Mouse (Mus musculus): ENCODE data around the gene Hip1. TPM values are rescaled to one million over a fixed set of nuclear protein-coding genes. Genes with fewer than 3 reads are reported as not detected.

Hip1 gene
- polyA plus RNA-seq, 1 experiment from 2014 or later: 32.3 TPM

- WGBS: 79% methylated on average over 3 of the region's 3 CpGs
- Histone ChIP-seq H3K4me1 (no peaks in the 10 kb centered on the region), H3K27me3 (no peaks in the 10 kb centered on the region), H3K4me2 (no peak overlapping the region), H3K9me3 (replicated peaks) (no peaks in the 10 kb centered on the region), H3K9ac (no peak overlapping the region), H3K4me3 (no peak overlapping the region), H3K27ac (no peak overlapping the region), H3K36me3 (ENCODE audit: poor library complexity, severe bottlenecking) (no peaks in the 10 kb centered on the region)
- ATAC-seq: no peak
Measured at GRCm38 (mm10) chr5:135557671-135558070, 12.8 kb upstream of the Hip1 start.

- WGBS: 46% methylated on average over 4 of the region's 4 CpGs
- no peak overlapping the region for H3K4me3 ChIP-seq
- no peak for ATAC-seq
- H3K4me1 ChIP-seq: no peaks in the 10 kb centered on the region
- H3K9ac ChIP-seq: no peak overlapping the region
- no peaks in the 10 kb centered on the region for H3K27me3 ChIP-seq
- no peak overlapping the region for H3K4me2 ChIP-seq
- no peaks in the 10 kb centered on the region for H3K36me3 ChIP-seq (ENCODE audit: poor library complexity, severe bottlenecking)
- H3K9me3 ChIP-seq (replicated peaks): no peaks in the 10 kb centered on the region
- no peak overlapping the region for H3K27ac ChIP-seq
Measured at GRCm38 (mm10) chr5:135557051-135557450, 12.1 kb upstream of the Hip1 start.

DNA sequence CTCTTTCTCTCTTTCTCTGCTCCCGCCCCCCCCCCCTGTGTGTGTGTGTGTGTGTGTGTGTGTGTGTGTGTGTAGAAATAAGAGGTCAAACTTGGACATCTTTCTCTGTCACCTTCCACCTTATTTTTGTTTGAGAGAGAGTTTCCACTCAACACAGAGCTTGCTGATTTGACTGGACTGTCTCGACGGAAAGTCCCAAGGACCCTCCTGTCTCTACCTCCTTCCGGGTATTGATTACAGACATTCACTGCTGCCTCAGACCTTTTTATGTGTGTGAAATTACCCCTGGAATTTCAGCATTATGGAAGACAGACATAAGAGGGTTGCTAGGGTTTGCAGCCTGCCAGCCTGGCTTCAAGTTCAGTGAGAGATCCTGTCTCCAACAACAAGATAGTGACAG is 11.3 kb upstream of the Hip1 start:
- 95% methylated on average over 3 of the region's 4 CpGs for WGBS
- ATAC-seq: no peak

DNA sequence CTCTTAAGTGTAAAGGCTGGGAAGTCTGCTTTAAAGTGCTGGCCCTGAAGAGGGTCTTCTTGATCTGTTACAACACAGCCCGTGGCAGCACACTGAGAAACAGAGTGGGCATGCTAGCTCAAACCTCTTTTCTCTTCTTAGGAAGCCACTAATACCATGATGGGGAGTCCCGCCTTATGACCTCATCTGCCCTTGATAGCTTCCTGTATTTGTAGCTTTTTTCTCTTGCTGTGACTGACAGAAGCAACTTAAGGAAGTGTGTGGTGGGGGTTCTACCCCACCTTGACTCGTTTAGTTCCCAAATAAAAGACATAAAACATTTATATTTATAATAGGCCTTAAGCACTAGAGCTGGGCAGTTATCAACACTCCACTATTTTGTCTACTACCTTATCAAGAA is 6.7 kb upstream of the Hip1 start:
- Histone ChIP-seq H3K4me2 (no peak overlapping the region), H3K4me1 (no peaks in the 10 kb centered on the region), H3K27ac (no peak overlapping the region), H3K27me3 (no peaks in the 10 kb centered on the region), H3K4me3 (no peak overlapping the region), H3K36me3 (ENCODE audit: poor library complexity, severe bottlenecking) (no peaks in the 10 kb centered on the region), H3K9me3 (replicated peaks) (no peaks in the 10 kb centered on the region), H3K9ac (no peak overlapping the region)
- no peak for ATAC-seq
- 80% methylated on average over 3 of the region's 3 CpGs for WGBS

More for the DNA sequence above, 11.3 kb upstream of the Hip1 start:
- Histone ChIP-seq H3K4me2 (no peak overlapping the region), H3K4me1 (no peaks in the 10 kb centered on the region), H3K27me3 (no peaks in the 10 kb centered on the region), H3K4me3 (no peak overlapping the region), H3K9me3 (replicated peaks) (no peaks in the 10 kb centered on the region), H3K36me3 (ENCODE audit: poor library complexity, severe bottlenecking) (no peaks in the 10 kb centered on the region), H3K9ac (no peak overlapping the region), H3K27ac (no peak overlapping the region)

GRCm38 (mm10) chr5:135550910-135551309 is 6.0 kb upstream of the Hip1 start:
- Histone ChIP-seq H3K36me3 (ENCODE audit: poor library complexity, severe bottlenecking) (no peaks in the 10 kb centered on the region), H3K9me3 (replicated peaks) (no peaks in the 10 kb centered on the region), H3K27me3 (no peaks in the 10 kb centered on the region), H3K4me2 (no peak overlapping the region), H3K4me3 (no peak overlapping the region), H3K4me1 (no peaks in the 10 kb centered on the region), H3K27ac (no peak overlapping the region), H3K9ac (no peak overlapping the region)
- WGBS: 30% methylated on average over 3 of the region's 3 CpGs
- no peak for ATAC-seq

DNA sequence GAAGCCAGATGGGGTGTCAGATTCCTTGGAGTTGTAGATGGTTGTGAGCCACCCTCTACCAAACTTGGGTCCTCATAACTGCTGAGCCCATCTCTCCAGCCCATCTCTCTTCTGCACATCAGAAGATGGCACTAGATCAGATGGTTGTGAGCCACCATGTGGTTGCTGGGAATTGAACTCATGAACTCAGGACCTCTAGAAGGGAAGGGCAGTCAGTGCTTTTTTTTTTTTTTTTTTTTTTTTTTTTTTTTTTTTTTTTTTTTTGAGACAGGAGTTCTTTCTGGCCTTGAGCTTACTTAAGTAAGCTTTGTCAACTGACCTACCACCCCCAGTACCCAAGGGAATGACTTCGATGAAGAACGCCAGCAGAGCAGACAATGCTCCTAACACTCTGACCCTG is 3.1 kb upstream of the Hip1 start:
- Histone ChIP-seq H3K4me1 (peaks cover 11% of the 10 kb centered on the region), H3K36me3 (ENCODE audit: poor library complexity, severe bottlenecking) (no peaks in the 10 kb centered on the region), H3K9me3 (replicated peaks) (no peaks in the 10 kb centered on the region), H3K4me2 (no peak overlapping the region), H3K4me3 (no peak overlapping the region), H3K27ac (no peak overlapping the region), H3K27me3 (no peaks in the 10 kb centered on the region), H3K9ac (no peak overlapping the region)
- ATAC-seq: no peak
- 83% methylated on average over 2 of the region's 2 CpGs for WGBS

DNA sequence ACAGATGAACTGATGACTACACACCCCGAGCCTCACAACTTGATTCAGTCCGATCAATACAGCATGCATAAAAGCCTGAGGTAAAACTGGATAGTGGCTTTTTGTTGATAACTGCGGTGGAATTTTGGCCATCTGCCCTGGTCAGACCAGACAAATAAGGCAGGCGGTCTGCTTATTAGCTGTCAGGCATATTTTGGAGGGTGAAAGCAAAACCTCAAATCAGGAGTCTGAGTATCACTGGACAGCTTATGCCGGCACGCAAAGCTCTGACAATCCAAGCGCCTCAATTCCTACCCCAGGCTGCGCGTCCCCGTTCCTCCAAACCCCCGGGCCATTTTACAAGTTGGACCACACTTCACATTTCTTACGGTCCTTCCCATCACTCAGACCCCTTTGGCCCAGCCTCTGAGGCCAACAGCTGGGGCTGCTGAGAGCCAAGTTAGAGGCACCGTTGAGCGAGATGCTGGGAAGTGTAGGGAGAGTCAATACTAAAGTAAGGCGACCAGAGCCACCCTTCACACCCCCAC is 825 bp downstream of the Hip1 start:
- Histone ChIP-seq H3K36me3 (ENCODE audit: poor library complexity, severe bottlenecking) (no peaks in the 10 kb centered on the region), H3K27me3 (no peaks in the 10 kb centered on the region), H3K27ac (no peak overlapping the region), H3K9me3 (replicated peaks) (no peaks in the 10 kb centered on the region), H3K9ac (peak overlapping the region; percentile 77), H3K4me3 (peak overlapping the region; percentile 65), H3K4me1 (peaks cover 11% of the 10 kb centered on the region), H3K4me2 (peak overlapping the region; percentile 95)
- ATAC-seq: no peak
- 2% methylated on average over 15 of the region's 15 CpGs for WGBS

- Histone ChIP-seq H3K4me3 (no peak overlapping the region), H3K27ac (no peak overlapping the region), H3K36me3 (ENCODE audit: poor library complexity, severe bottlenecking) (no peaks in the 10 kb centered on the region), H3K27me3 (no peaks in the 10 kb centered on the region), H3K9me3 (replicated peaks) (no peaks in the 10 kb centered on the region), H3K9ac (no peak overlapping the region), H3K4me2 (no peak overlapping the region), H3K4me1 (no peaks in the 10 kb centered on the region)
- ATAC-seq: no peak
- 80% methylated on average over 10 of the region's 10 CpGs for WGBS
Measured at GRCm38 (mm10) chr5:135537794-135538214, 7.1 kb downstream of the Hip1 start.

GRCm38 (mm10) chr5:135537326-135537725 is 7.6 kb downstream of the Hip1 start:
- Histone ChIP-seq H3K36me3 (ENCODE audit: poor library complexity, severe bottlenecking) (no peaks in the 10 kb centered on the region), H3K9me3 (replicated peaks) (no peaks in the 10 kb centered on the region), H3K27ac (no peak overlapping the region), H3K4me3 (no peak overlapping the region), H3K4me1 (no peaks in the 10 kb centered on the region), H3K27me3 (no peaks in the 10 kb centered on the region), H3K9ac (no peak overlapping the region), H3K4me2 (no peak overlapping the region)
- WGBS: 84% methylated on average over 4 of the region's 4 CpGs
- no peak for ATAC-seq

DNA sequence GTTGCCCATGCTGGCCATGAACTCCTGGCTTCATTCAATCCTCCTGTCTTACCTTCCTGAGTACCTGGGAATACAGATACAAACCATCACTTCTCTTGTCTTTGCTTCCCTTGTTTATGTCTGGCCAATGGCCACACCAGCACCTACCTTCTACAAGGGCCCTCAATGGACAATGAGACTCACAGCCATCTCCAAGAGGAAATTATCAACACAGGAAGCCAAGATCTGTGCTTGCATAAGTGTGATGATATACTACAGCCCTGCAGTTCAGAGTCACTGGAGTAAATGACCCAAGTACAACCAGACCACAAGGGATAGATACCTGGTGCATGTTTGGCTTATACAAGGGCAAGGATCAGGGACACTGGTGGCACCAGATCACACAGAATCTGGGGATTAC is 9.1 kb downstream of the Hip1 start:
- Histone ChIP-seq H3K4me3 (no peak overlapping the region), H3K27me3 (no peaks in the 10 kb centered on the region), H3K9ac (no peak overlapping the region), H3K36me3 (ENCODE audit: poor library complexity, severe bottlenecking) (no peaks in the 10 kb centered on the region), H3K27ac (no peak overlapping the region), H3K4me2 (no peak overlapping the region), H3K9me3 (replicated peaks) (no peaks in the 10 kb centered on the region), H3K4me1 (no peaks in the 10 kb centered on the region)
- no peak for ATAC-seq

- Histone ChIP-seq H3K9me3 (replicated peaks) (no peaks in the 10 kb centered on the region), H3K4me3 (no peak overlapping the region), H3K27me3 (no peaks in the 10 kb centered on the region), H3K27ac (no peak overlapping the region), H3K4me1 (no peaks in the 10 kb centered on the region), H3K9ac (no peak overlapping the region), H3K36me3 (ENCODE audit: poor library complexity, severe bottlenecking) (no peaks in the 10 kb centered on the region), H3K4me2 (no peak overlapping the region)
- 86% methylated on average over 10 of the region's 10 CpGs for WGBS
- no peak for ATAC-seq
Measured at GRCm38 (mm10) chr5:135533431-135533830, 11.5 kb downstream of the Hip1 start.

- H3K4me1 ChIP-seq: no peaks in the 10 kb centered on the region
- H3K27me3 ChIP-seq: no peaks in the 10 kb centered on the region
- no peak overlapping the region for H3K27ac ChIP-seq
- no peaks in the 10 kb centered on the region for H3K36me3 ChIP-seq (ENCODE audit: poor library complexity, severe bottlenecking)
- WGBS: 85% methylated on average over 11 of the region's 11 CpGs
- no peak overlapping the region for H3K9ac ChIP-seq
- ATAC-seq: no peak
- H3K4me3 ChIP-seq: no peak overlapping the region
- no peaks in the 10 kb centered on the region for H3K9me3 ChIP-seq (replicated peaks)
- H3K4me2 ChIP-seq: no peak overlapping the region
Measured at GRCm38 (mm10) chr5:135531306-135531845, 13.5 kb downstream of the Hip1 start.

DNA sequence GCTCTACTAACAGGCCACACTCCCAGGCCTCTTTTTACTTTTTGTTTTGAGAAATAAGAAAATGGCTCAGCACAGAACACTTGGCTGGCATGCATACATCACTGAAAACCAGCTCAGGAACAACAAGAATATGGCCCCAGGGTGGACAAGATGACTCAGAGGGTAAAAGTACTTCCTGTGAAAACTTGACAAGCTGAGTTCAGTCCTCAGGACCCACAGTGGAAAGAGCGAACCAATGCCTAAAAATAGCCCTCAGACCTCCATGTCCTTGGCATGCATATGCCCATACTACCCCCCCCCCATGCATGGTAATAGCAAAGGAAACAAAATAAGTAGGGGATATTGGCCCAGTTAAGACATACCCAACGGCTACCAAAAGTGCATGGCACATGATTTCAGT is 15.0 kb downstream of the Hip1 start:
- Histone ChIP-seq H3K4me3 (no peak overlapping the region), H3K9me3 (replicated peaks) (no peaks in the 10 kb centered on the region), H3K4me1 (no peaks in the 10 kb centered on the region), H3K4me2 (no peak overlapping the region), H3K9ac (no peak overlapping the region), H3K27ac (no peak overlapping the region), H3K27me3 (no peaks in the 10 kb centered on the region), H3K36me3 (ENCODE audit: poor library complexity, severe bottlenecking) (no peaks in the 10 kb centered on the region)
- 90% methylated on average over 2 of the region's 2 CpGs for WGBS
- ATAC-seq: no peak

All from forebrain, embryonic 13.5 days (tissue).